Mouse (Mus musculus): ENCODE measurements at regions not wholly inside any gene's neighbourhood (a gene's known extent, or its start where the extent isn't known, plus 50 kb on each side); places are given as distances from the start of the nearest gene placed in this dataset.

- DNase-seq = no peak
Measured at GRCm38 (mm10) chr12:107127591-107127990, 360.8 kb upstream of the 3110018I06Rik start.

GRCm38 (mm10) chr12:107129232-107129631 is 359.2 kb upstream of the 3110018I06Rik start:
- DNase-seq = no peak

GRCm38 (mm10) chr12:107131351-107131750 is 357.1 kb upstream of the 3110018I06Rik start:
- DNase-seq = no peak

- DNase-seq = no peak
Measured at GRCm38 (mm10) chr12:107131841-107132240, 356.6 kb upstream of the 3110018I06Rik start.

- DNase-seq = no peak
Measured at GRCm38 (mm10) chr12:107132501-107132900, 355.9 kb upstream of the 3110018I06Rik start.

- no peak for DNase-seq
Measured at GRCm38 (mm10) chr12:107134353-107134752, 354.1 kb upstream of the 3110018I06Rik start.

GRCm38 (mm10) chr12:107138677-107139400 is 349.6 kb upstream of the 3110018I06Rik start:
- no peak for DNase-seq

GRCm38 (mm10) chr12:107140957-107141595 is 347.4 kb upstream of the 3110018I06Rik start:
- DNase-seq = no peak

GRCm38 (mm10) chr12:107142226-107142625 is 346.2 kb upstream of the 3110018I06Rik start:
- no peak for DNase-seq

GRCm38 (mm10) chr12:107146608-107147121 is 341.8 kb upstream of the 3110018I06Rik start:
- no peak for DNase-seq

GRCm38 (mm10) chr12:107148451-107148850 is 340.0 kb upstream of the 3110018I06Rik start:
- no peak for DNase-seq

- no peak for DNase-seq
Measured at GRCm38 (mm10) chr12:107151089-107151488, 337.3 kb upstream of the 3110018I06Rik start.

- DNase-seq = no peak
Measured at GRCm38 (mm10) chr12:107154668-107155067, 333.8 kb upstream of the 3110018I06Rik start.

- no peak for DNase-seq
Measured at GRCm38 (mm10) chr12:107156791-107157428, 331.5 kb upstream of the 3110018I06Rik start.

- DNase-seq = no peak
Measured at GRCm38 (mm10) chr12:107159126-107159525, 329.3 kb upstream of the 3110018I06Rik start.

- DNase-seq = no peak
Measured at GRCm38 (mm10) chr12:107160137-107160536, 328.3 kb upstream of the 3110018I06Rik start.

- no peak for DNase-seq
Measured at GRCm38 (mm10) chr12:107160628-107161027, 327.8 kb upstream of the 3110018I06Rik start.

GRCm38 (mm10) chr12:107170926-107171325 is 317.5 kb upstream of the 3110018I06Rik start:
- no peak for DNase-seq

GRCm38 (mm10) chr12:107171676-107172075 is 316.8 kb upstream of the 3110018I06Rik start:
- no peak for DNase-seq

- DNase-seq = no peak
Measured at GRCm38 (mm10) chr12:107178676-107179075, 309.8 kb upstream of the 3110018I06Rik start.

GRCm38 (mm10) chr12:107180501-107180900 is 307.9 kb upstream of the 3110018I06Rik start:
- DNase-seq = no peak

- no peak for DNase-seq
Measured at GRCm38 (mm10) chr12:107181291-107181690, 307.1 kb upstream of the 3110018I06Rik start.

GRCm38 (mm10) chr12:107182091-107182655 is 306.3 kb upstream of the 3110018I06Rik start:
- no peak for DNase-seq
